Mouse (Mus musculus) heart, embryonic 12.5 days (tissue): ENCODE measurements around the gene Nt5dc2. TPM values are rescaled to one million over a fixed set of nuclear protein-coding genes. Genes with fewer than 3 reads are reported as not detected.

Source experiments
- ATAC-seq: fragments of 200-750 bp; cut with Nextera tagmentation; 2 replicates; pipeline ENCODE4 v1.8.0; 2017; ENCODE audit warnings: moderate TSS enrichment, moderate library complexity; ENCODE audit not compliant: insufficient number of reproducible peaks, low FRiP score
- H3K27ac ChIP-seq: fragments of 300-500 bp; sonication (generic); 2 replicates; pipeline ENCODE4 v1.5.1; 2016; ENCODE audit warnings: mild to moderate bottlenecking, moderate library complexity; ENCODE audit not compliant: poor library complexity, severe bottlenecking
- H3K27me3 ChIP-seq: fragments of 300-500 bp; sonication (generic); replicated peaks from 2 replicates; pipeline ENCODE4 v1.6.1; 2016; ENCODE audit warnings: mild to moderate bottlenecking, moderate library complexity
- H3K36me3 ChIP-seq: fragments of 300-500 bp; sonication (generic); 2 replicates; pipeline ENCODE4 v1.6.1; 2016; ENCODE audit warnings: mild to moderate bottlenecking, moderate library complexity
- H3K4me1 ChIP-seq: fragments of 300-500 bp; sonication (generic); replicated peaks from 2 replicates; pipeline ENCODE4 v1.6.1; 2016; ENCODE audit warnings: mild to moderate bottlenecking
- H3K4me2 ChIP-seq: fragments of 300-500 bp; sonication (generic); 2 replicates; pipeline ENCODE4 v1.6.1; 2016; ENCODE audit warnings: mild to moderate bottlenecking, moderate library complexity
- H3K4me3 ChIP-seq: fragments of 300-500 bp; sonication (generic); 2 replicates; pipeline ENCODE4 v1.5.1; 2016; ENCODE audit warnings: mild to moderate bottlenecking
- H3K9ac ChIP-seq: fragments of 300-500 bp; sonication (generic); 2 replicates; pipeline ENCODE4 v1.6.1; 2016; ENCODE audit warnings: mild to moderate bottlenecking, moderate library complexity
- H3K9me3 ChIP-seq: fragments of 300-500 bp; sonication (generic); replicated peaks from 2 replicates; pipeline ENCODE4 v1.6.1; 2016; ENCODE audit warnings: mild to moderate bottlenecking, moderate library complexity
- WGBS: fragments of 180-500 bp; shearing (Covaris S2); methylation state at CpG from one replicate; pipeline ENCODE4 v1.1.7; 2016; 5-methylcytosine and 5-hydroxymethylcytosine counted together
- polyA plus RNA-seq: library from polyadenylated mRNA; unstranded; fragments of >200 nt; fragmentation: Nextera tagmentation; extraction: Ambion mirVana; gene quantifications from 2 replicates; pipeline ENCODE4 v1.2.1, GENCODE M21; 2016

Nt5dc2 gene
- polyA plus RNA-seq: 343 and 346 TPM in 2 replicates

DNA sequence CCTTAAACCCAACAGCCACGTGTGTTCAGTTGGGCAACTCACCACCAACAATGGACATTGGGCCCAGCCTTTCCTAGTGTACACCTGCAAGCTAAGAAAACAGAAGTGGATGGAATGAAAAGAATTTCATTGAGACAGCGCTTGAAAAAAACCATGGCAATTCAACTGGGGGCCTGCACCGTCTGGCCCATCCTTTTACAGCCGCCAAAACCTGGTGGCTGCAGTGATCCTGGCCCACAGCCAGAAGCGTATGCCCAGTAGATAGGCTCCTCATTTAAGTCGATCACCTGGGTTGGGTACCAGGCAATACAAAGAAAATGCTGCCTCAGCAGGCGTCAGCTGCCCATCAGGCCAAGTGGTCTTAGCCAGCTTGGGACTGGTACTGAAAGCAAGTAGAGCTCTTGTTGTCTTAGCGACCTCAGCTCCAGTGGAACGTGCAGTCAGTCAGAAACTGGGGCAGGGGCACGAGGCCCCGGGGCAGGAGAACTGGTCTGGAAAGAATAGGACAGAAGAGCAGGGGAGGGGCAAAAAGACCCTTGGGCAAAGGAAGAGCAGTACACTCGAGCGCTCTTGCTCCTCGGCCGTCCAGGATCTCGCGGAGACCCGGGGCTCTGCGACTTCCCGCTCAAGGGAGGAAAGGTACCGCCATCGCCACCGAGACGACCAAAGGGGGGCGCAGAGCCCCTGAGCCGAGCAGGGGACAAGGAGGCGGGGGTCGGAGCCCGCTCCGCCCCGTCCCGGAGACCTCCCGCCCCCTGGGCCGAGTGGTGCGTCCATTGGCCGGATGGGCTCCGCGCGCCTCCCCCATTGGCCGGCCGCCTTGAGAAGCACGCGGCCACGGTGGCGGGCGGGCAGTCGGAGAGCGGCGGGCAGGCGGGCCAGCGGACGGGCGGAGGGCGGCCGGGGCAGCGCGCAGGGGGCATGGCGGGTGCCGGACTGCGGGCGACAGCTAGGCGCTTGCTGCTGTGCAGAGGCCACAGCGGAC is at the start of gene Nt5dc2:
TSS of gene Nt5dc2 (plus strand) at position 818 of the 985 bp plus-strand sequence.
- peak within 1 kb of the TSS; percentile 93 for H3K9ac ChIP-seq
- 2% methylated on average over 63 of the region's 63 CpGs for WGBS
- H3K4me3 ChIP-seq: peak within 1 kb of the TSS; percentile 90
- H3K4me2 ChIP-seq: peak within 1 kb of the TSS; percentile 84
- H3K27ac ChIP-seq: peak within 1 kb of the TSS; percentile 83
- no peaks in the 10 kb centered on the region for H3K27me3 ChIP-seq
- peaks cover 59% of the 10 kb centered on the region for H3K4me1 ChIP-seq
- peaks cover 18% of the 10 kb centered on the region for H3K36me3 ChIP-seq
- no peaks in the 10 kb centered on the region for H3K9me3 ChIP-seq
- peak; percentile 85 for ATAC-seq

DNA sequence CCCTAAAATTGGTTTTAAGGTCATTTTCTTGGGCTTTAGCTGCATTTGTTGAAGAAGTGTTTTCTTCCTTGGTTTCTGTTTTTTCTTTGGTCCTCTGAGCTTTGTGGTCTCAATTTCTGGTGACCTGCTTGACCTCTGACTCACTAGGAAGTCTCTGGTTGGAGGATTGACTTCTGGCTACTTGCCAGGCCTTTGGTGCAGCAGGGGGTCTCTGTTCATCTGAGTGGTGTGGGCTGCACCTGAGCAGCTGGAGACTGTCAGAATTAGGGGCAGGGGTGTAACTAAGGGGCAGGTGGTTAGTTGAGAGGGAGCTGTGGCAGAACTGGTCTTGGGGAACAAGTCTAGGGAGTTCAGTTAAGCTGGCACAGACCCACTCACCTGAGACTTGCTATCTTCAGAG is 49.7 kb upstream of the Nt5dc2 start:
- Histone ChIP-seq H3K4me3 (no peak overlapping the region), H3K27me3 (no peaks in the 10 kb centered on the region), H3K9me3 (peaks cover 6% of the 10 kb centered on the region; the same call in 1 of the 2 replicates), H3K4me1 (no peaks in the 10 kb centered on the region), H3K4me2 (no peak overlapping the region), H3K9ac (no peak overlapping the region), H3K27ac (no peak overlapping the region), H3K36me3 (peaks cover 55% of the 10 kb centered on the region)
- no peak for ATAC-seq

DNA sequence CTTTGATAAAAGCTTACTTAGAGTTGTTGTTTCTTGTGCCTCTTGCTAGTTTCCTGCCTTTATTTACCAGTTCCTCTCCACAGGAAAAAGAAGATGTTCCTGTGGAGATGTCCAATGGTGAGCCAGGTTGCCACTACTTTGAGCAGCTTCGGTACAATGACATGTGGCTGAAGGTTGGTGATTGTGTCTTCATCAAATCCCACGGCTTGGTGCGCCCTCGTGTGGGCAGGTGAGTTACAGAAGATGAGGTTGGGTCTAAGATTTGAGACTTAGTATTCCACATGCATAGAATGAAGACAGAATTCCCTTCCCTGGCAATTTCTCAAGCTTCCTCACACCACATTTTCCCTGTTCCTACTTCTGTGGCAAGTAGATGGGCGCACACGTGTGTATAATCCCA is 43.4 kb upstream of the Nt5dc2 start:
- no peaks in the 10 kb centered on the region for H3K4me1 ChIP-seq
- H3K9me3 ChIP-seq: no peaks in the 10 kb centered on the region
- ATAC-seq: no peak
- WGBS: 75% methylated on average over 6 of the region's 6 CpGs
- H3K27ac ChIP-seq: no peak overlapping the region
- no peak overlapping the region for H3K4me2 ChIP-seq
- no peak overlapping the region for H3K9ac ChIP-seq
- H3K4me3 ChIP-seq: no peak overlapping the region
- peaks cover 63% of the 10 kb centered on the region for H3K36me3 ChIP-seq
- H3K27me3 ChIP-seq: no peaks in the 10 kb centered on the region

DNA sequence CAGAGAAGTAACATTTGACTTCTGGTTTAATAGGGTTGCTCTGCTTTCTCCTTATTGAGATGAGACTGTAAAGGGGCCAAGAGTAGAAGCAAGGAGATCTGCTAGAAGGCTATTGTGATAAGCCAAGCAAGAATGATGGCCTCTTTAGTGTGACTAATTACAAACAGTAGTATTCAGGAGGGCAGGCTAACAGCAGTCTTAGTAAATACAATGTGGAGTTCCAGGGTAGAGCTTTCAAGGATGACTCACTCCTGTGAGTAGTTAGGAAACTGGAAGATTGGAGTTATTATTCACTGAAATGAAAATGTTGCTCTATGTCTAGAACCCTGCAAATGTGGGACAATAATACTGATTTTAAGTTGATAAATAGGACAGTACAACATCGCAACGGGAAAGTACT is 42.3 kb upstream of the Nt5dc2 start:
- no peak overlapping the region for H3K9ac ChIP-seq
- no peaks in the 10 kb centered on the region for H3K27me3 ChIP-seq
- WGBS: 93% methylated on average over 2 of the region's 2 CpGs
- no peaks in the 10 kb centered on the region for H3K4me1 ChIP-seq
- H3K9me3 ChIP-seq: no peaks in the 10 kb centered on the region
- no peak overlapping the region for H3K27ac ChIP-seq
- no peak for ATAC-seq
- peaks cover 66% of the 10 kb centered on the region for H3K36me3 ChIP-seq
- no peak overlapping the region for H3K4me2 ChIP-seq
- no peak overlapping the region for H3K4me3 ChIP-seq

DNA sequence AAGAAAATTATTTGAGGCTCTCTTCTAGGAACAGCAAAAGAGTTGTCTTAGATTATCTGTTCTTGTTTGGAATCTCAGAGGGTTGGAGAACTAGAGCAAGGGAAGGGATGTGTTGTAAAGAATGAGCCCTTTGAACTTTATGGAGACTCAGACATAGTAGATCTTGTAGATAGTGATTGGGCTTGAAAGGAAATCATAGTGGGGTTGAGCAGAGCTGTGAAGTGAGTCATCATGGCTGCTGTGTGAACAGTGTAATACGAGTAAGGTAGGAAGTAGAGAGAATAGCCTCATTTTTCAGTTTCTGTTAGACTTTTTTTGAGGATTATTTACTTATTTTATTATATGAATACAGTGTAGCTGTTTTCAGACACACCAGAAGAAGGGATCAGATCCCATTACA is 40.9 kb upstream of the Nt5dc2 start:
- no peak overlapping the region for H3K27ac ChIP-seq
- H3K36me3 ChIP-seq: peaks cover 70% of the 10 kb centered on the region
- H3K4me1 ChIP-seq: no peaks in the 10 kb centered on the region
- no peak overlapping the region for H3K9ac ChIP-seq
- ATAC-seq: no peak
- WGBS: 85% methylated on average over 1 of the region's 1 CpGs
- H3K9me3 ChIP-seq: no peaks in the 10 kb centered on the region
- no peaks in the 10 kb centered on the region for H3K27me3 ChIP-seq
- no peak overlapping the region for H3K4me2 ChIP-seq
- no peak overlapping the region for H3K4me3 ChIP-seq

DNA sequence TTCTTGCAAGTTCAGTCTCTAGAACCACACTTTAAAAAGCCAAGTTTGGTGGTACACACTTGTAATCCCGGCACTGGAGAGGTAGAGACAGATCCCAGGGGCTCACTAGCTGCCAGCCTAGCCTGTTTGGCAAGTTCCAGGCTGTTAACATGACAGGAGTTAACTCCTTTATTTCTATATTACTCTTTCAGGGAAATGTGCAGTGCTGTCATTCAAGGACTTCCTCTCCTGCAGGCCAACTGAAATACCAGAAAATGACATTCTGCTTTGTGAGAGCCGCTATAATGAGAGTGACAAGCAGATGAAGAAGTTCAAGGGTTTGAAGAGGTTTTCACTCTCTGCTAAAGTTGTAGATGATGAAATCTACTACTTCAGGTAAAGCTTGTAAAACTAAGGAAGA is 25.7 kb upstream of the Nt5dc2 start:
- ATAC-seq: no peak
- peaks cover 56% of the 10 kb centered on the region for H3K36me3 ChIP-seq
- H3K4me1 ChIP-seq: peaks cover 6% of the 10 kb centered on the region; the same call in 1 of the 2 replicates
- no peak overlapping the region for H3K4me2 ChIP-seq
- no peaks in the 10 kb centered on the region for H3K27me3 ChIP-seq
- H3K9ac ChIP-seq: no peak overlapping the region
- no peak overlapping the region for H3K4me3 ChIP-seq
- H3K9me3 ChIP-seq: no peaks in the 10 kb centered on the region
- no peak overlapping the region for H3K27ac ChIP-seq
- WGBS: 93% methylated on average over 2 of the region's 2 CpGs

DNA sequence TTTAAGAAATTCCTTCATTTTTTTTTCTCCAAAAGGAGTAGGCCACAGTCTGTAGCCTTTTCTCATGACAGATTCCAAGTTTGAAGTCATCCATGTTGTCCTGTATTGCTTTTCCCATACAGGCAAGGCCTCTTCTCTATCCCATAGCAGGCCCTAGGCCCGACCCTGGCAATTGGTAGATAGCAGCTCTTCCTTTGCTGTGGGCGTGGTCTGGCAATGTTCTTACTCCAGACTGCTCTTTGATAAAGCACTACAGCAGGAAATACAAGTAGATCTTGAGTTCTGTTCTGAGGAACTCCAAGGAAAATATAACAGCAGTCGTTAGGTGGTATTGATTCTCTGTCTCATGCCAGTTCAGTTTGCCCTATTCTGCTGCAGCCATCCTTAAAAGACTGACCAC is 20.2 kb upstream of the Nt5dc2 start:
- Histone ChIP-seq H3K36me3 (peaks cover 62% of the 10 kb centered on the region), H3K4me1 (peaks cover 13% of the 10 kb centered on the region), H3K9me3 (no peaks in the 10 kb centered on the region), H3K27ac (no peak overlapping the region), H3K9ac (no peak overlapping the region), H3K4me2 (no peak overlapping the region), H3K4me3 (no peak overlapping the region), H3K27me3 (no peaks in the 10 kb centered on the region)
- WGBS: 52% methylated on average over 3 of the region's 3 CpGs
- ATAC-seq: no peak

DNA sequence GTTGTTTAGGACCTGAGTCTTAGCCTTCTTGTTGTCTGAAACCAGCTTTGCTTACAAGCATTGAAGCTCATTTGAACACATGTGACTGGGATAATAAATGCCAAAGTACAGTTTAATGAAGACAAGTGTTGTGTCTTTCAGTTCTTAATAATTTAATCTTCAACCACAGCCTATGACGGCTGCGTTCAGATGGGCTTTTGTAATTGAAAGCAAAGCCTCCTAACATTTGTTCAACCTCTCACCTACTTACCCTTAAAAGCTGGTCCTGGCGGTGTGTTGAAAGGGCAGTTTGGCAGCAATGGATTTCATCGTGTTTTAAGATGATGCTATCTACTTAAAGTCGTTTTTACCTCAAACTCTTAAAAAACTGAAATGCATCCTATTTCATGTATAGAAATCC is 18.7 kb upstream of the Nt5dc2 start:
- no peaks in the 10 kb centered on the region for H3K9me3 ChIP-seq
- H3K27ac ChIP-seq: no peak overlapping the region
- H3K36me3 ChIP-seq: peaks cover 57% of the 10 kb centered on the region
- H3K9ac ChIP-seq: no peak overlapping the region
- H3K4me3 ChIP-seq: no peak overlapping the region
- H3K27me3 ChIP-seq: no peaks in the 10 kb centered on the region
- H3K4me2 ChIP-seq: no peak overlapping the region
- ATAC-seq: no peak
- H3K4me1 ChIP-seq: peaks cover 20% of the 10 kb centered on the region
- WGBS: 79% methylated on average over 5 of the region's 5 CpGs

DNA sequence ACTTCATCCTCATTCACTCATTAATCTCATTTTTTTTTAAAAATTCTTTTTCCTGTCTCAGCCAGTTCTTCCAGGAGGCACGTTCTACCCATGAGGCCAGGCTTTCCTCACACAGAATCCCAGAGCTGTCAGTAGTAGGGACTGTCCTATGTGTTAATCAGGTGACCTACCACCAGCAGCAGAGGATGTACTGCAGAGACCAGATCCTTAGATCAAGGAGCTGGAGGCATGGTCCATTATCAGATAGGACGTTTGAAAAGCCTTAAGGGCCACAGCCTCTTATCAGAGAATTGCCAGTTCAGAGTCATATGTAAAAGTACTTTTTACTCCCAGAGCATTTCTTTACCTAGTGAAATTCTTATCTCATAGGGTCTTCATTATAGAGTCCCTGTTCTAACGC is 16.8 kb upstream of the Nt5dc2 start:
- no peak for ATAC-seq
- no peak overlapping the region for H3K4me2 ChIP-seq
- no peak overlapping the region for H3K9ac ChIP-seq
- no peaks in the 10 kb centered on the region for H3K9me3 ChIP-seq
- WGBS: 45% methylated on average over 3 of the region's 3 CpGs
- H3K36me3 ChIP-seq: peaks cover 65% of the 10 kb centered on the region
- H3K27me3 ChIP-seq: no peaks in the 10 kb centered on the region
- H3K4me1 ChIP-seq: peaks cover 20% of the 10 kb centered on the region
- no peak overlapping the region for H3K27ac ChIP-seq
- no peak overlapping the region for H3K4me3 ChIP-seq

DNA sequence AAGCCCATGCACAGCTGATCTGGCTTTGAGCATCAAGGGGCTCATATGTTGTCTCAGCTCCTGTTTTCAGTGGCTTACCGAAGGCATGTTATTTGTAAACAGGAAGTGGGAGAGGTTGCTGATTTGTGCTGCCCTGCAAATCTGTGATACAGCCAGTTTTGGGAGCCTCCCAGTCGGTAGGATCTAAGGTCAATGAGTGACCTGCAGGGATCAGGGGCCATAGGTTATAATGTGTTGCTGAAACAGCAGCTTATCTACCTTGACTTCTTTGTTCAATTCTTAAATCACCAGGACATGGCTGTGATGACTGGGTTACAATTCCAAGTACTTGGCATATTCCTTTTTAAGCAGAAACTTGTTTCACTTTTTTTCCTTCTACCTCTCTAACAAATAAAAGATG is 15.3 kb upstream of the Nt5dc2 start:
- peaks cover 58% of the 10 kb centered on the region for H3K36me3 ChIP-seq
- H3K9me3 ChIP-seq: no peaks in the 10 kb centered on the region
- H3K4me1 ChIP-seq: peaks cover 15% of the 10 kb centered on the region
- no peak overlapping the region for H3K4me2 ChIP-seq
- no peak overlapping the region for H3K4me3 ChIP-seq
- H3K9ac ChIP-seq: no peak overlapping the region
- no peaks in the 10 kb centered on the region for H3K27me3 ChIP-seq
- no peak for ATAC-seq
- 57% methylated on average over 2 of the region's 2 CpGs for WGBS
- H3K27ac ChIP-seq: no peak overlapping the region

DNA sequence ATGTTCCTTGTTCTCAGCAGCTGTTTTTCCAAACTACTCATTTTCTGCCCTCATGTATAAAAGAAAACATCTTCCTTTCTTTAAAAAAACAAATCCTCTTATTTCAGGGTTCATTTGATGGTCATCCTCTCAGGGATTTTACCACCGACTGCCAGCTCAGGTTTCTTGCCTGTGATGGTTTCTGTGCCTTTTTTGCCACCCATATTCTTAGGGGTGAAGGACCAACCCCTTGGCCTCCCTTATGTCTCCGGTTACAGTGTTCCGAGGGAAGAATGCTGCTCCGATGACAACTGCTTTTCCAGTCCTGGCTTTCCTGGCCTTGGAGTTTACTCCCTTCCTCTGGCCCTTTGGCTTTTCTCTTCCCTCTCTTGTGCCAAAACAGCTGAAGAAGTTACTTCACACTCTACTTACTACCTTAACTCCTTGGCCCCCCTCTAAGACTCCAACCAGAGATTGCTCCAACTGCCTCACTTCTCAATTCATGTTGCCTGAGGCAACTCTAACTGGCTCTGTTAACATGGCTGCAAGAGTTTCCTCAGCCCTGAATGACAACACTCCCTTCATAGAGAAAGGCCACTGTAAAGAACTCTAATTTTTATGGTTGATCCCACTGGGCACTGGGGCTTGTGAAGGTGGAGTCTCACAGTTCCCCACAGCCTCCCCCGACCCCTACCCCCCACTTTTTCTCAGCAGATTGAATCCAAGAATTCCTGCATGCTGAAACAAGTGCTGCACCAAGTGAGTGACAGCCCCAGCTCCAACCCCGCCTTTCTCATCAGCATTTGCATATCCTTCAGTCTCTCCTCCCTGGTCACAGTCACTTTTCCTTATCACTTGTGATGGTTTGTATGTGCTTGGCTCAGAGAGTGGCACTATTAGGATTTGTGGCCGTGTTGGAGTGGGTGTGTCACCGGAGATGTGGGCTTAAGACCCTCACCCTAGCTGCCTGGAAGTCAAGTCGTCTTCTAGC is 5.5 kb upstream of the Nt5dc2 start:
- WGBS: 56% methylated on average over 9 of the region's 9 CpGs
- Histone ChIP-seq H3K9ac (0 out of 2 replicates have a peak overlapping the region, but pooled peaks have one; percentile 0), H3K4me3 (no peak overlapping the region), H3K36me3 (peaks cover 28% of the 10 kb centered on the region), H3K27ac (peak overlapping the region; percentile 31; the same call in 1 of the 2 replicates), H3K4me1 (peaks cover 35% of the 10 kb centered on the region), H3K4me2 (peak overlapping the region; percentile 5; the same call in 1 of the 2 replicates), H3K9me3 (no peaks in the 10 kb centered on the region), H3K27me3 (no peaks in the 10 kb centered on the region)
- ATAC-seq: no peak
